Mouse (Mus musculus) yolk sac, embryonic 10.5 days (tissue): ENCODE data around the gene Cd244a.

Experiments used
- DNase-seq: peaks from one replicate; pipeline ENCODE4 v3.0.0-alpha.2; 2017; ENCODE audit warnings: low spot score

The Cd244a gene

GRCm38 (mm10) chr1:171558898-171559297 lies at the start of gene Cd244a:
Gene Cd244a, plus strand, starts transcription at chr1:171559193.
- no peak for DNase-seq

- DNase-seq = no peak
Measured at GRCm38 (mm10) chr1:171513234-171513633, 45.8 kb upstream of the Cd244a start.

GRCm38 (mm10) chr1:171513760-171514159 lies 45.2 kb upstream of the Cd244a start:
- DNase-seq = no peak

GRCm38 (mm10) chr1:171515039-171515438 lies 44.0 kb upstream of the Cd244a start:
- DNase-seq = no peak

DNA sequence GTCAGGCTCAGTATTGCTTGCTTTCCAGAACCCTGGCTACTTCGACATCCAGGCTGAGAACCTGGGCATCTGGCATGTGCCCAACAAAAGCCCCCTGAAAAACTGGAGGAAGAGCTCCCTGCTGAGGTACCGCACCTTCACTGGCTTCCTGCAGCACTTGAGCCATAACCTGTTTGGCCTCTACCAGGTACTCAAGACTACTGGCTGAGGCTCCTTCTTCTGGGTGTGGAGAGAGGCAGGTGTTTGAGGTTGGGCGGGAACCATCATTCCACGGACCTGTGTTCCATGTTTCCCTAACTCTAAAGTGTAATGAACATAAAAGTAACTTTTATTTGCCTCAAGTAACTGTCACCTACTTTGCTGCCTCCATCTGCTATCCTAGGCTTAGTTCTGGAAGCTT lies 43.4 kb upstream of the Cd244a start:
- DNase-seq = no peak

DNA sequence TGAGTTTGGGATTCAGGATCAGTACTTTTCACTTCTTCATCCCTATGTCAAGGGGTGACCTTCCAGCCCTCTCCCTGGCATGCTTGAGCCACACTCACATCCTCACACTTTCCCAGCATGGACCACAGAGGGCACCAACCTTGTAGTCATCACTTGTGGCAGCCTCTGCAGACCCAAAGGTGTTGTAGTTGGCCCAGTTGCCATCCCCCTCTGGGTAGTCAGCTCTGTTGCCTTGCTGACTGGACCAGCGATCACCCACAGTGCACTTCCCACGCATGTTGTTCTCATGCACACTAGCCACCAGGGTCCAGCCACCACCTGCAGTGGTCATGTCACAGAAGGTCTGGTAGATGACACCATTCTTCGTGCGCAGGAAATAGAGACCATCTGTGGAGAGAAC lies 27.6 kb upstream of the Cd244a start:
- no peak for DNase-seq

DNA sequence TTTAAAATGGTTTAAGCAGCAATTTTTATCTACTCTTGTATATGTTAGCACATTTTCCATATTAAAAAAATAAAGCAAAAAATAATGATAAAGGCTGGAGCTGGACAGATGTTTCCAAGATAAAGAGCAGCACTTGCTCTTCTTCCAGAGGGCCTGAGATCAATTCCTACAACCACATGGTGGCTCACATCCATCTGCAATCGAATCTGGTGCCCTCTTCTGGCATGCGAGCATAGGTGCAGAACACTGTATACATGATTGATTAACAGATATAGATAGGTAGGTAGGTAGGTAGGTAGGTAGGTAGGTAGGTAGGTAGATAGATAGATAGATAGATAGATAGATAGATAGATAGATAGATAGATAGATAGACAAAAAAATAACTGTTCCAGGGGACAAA lies 26.2 kb upstream of the Cd244a start:
- no peak for DNase-seq

DNA sequence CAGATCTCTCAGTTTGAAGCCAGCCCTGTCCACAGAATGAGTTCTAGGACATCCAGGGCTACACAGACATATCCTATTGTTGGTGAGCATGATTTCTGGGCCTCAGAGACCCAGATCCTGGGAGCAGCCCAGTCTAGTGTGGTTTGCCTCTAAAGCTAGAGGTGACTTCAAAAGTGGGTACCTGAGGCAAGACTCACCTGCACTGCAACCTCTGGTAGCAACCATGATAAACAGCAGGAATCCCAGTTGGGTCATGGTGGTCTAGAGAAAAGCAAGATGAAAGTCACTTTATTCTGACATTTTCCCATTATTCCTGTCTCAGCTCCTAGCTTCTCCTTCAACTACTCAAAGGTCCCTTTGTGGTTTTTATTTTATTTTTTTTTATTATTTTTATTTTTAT lies 24.4 kb upstream of the Cd244a start:
- no peak for DNase-seq

- no peak for DNase-seq
Measured at GRCm38 (mm10) chr1:171535194-171535593, 23.8 kb upstream of the Cd244a start, which contains the start of gene Itln1. Gene Itln1, minus strand, starts transcription at chr1:171535294.

DNA sequence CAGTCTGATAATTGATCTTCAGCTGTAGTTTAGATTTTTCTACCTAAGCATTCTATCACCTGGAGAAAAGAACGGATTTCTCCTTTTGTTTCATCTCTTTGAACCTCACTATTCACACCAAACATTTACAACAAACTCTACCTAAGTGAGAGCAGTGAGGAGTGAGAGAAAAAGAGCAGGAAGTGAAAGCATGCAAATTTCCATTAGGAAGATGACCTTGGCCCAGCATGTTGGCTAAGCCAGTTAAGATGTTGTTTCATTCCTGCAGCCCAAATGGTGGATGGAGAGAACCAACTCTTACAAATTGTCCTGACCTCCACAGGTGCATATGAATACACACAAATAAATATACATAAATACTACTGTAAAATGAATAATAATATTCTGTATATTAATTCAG lies 18.3 kb upstream of the Cd244a start:
- DNase-seq = no peak

GRCm38 (mm10) chr1:171551326-171551725 lies 7.7 kb upstream of the Cd244a start:
- no peak for DNase-seq

DNA sequence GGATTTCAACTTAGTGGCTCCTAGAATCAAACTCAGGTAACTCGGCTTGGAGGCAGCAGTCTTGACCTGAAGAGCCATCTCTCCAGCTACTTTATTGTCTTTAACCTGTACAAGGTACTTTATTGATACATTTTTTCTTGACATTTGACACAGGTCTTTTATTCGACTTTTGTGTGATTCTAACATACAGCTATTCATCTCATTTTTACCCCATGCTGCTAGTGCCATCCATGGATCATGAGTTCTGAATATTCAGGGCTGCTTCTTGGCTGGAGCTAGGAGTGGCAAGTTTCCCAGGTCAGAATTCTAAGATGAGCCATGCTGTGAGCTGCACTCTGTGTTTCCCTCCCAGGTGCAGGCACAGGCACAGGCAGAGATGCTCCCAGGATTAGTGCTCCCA lies 6.8 kb upstream of the Cd244a start:
- no peak for DNase-seq

GRCm38 (mm10) chr1:171553359-171554341 lies 5.3 kb upstream of the Cd244a start:
- no peak for DNase-seq

- no peak for DNase-seq
Measured at GRCm38 (mm10) chr1:171556366-171556765, 2.6 kb upstream of the Cd244a start.

DNA sequence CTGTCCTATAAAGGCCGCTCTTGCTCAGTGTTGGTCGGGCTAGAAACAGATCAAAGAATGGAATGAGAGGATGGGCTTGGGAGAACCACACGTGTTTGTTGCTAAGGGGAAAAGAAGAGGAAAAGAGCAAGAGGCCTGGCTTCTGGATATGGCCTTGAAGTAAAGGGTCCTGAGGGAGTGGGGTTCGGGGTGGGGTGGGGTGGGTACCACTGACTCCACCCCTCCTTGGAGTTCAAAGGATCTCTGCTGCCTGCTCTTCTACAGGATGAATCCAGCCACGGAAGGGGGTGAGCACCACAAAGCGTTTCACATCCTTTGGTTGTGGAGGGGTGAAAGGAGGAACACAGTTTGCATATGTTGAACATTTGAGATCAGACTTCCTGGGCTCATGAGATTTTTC lies 586 bp upstream of the Cd244a start:
- no peak for DNase-seq

- no peak for DNase-seq
Measured at GRCm38 (mm10) chr1:171560262-171560661, 1.3 kb downstream of the Cd244a start.

DNA sequence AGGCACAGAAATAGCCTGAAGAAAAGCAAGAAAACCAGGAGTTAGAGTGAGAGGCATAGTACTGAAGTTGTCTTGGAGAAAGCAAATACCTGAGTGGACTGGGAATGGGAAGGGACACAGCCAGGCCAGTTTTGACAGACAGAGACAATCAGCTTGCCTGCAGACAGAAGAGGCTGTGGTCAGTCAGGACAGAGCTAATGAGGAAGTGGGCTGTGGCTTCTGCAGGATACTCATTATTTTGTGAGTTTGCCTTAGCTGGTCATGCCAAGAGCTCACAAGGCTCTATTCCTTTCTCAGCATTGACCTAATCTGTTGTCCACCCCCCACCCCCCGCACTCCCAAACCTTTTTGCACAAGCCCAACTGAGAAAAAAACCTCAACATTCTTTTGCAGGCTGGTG lies 2.2 kb downstream of the Cd244a start:
- no peak for DNase-seq

DNA sequence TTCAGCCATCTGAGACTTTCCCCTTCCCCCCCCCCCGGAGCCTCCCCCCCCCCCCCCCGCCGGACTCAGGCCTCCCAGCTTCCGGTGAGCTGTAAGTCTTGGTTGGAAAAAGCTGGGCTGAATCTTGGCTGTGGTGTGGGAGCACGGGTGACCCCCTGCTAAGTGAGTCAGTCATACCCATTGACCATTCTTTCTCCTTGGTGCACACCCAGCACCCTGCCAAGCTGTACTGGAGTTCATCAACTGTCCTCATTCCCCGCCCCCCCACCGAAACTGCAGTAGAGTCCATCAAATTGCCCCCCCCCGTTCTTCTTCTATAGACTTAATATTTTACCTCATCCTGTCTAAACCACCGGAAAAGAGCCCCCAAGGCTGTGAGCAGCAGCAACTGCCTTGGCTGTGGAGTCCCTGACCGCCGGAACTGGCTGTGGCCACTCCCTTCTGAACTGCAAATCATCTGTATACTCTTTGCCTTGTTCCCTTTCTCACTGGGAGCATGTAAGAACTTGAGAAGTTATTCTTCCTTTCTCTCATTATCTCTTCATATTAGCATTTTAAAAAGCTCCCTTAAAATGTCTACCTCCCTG lies 2.7 kb downstream of the Cd244a start:
- no peak for DNase-seq

DNA sequence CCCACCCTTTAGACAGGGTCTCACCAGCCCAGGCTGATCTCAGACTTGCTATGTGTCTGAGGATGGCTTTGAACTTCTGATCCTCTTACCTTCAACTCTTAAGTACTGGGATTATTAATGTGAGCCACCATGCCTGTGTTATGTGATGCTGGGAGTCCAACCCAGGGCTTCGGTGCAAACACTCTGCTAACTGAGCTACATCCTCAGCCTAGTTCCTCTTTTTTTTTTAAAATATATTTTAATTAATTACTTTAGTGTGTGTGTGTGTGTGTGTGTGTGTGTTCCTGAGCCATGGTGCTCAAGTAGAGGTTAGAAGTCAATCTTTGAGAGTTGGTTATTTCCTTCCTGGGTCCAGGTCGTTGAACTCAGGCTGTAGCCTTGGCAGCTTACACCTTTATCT lies 4.0 kb downstream of the Cd244a start:
- no peak for DNase-seq

DNA sequence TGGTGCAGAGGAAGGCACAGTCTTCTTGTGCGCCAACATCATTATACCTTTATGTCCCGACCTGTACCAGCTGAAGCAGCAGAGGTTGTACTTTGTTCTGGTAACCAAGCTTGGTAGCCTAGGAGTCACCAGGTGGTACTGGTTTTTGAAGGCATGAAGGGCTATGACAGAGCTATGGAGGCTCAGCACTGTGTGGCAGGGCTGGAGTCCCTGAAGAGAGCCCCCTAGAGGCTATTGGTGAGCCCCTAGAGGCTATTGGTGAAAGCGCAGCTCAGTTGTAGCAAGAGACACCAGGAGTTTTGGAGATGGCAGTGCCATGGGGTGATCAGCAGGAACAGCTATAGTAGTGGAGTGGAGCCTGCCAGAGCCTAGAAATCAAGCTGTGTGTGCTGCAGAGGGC lies 5.3 kb downstream of the Cd244a start:
- DNase-seq = no peak

DNA sequence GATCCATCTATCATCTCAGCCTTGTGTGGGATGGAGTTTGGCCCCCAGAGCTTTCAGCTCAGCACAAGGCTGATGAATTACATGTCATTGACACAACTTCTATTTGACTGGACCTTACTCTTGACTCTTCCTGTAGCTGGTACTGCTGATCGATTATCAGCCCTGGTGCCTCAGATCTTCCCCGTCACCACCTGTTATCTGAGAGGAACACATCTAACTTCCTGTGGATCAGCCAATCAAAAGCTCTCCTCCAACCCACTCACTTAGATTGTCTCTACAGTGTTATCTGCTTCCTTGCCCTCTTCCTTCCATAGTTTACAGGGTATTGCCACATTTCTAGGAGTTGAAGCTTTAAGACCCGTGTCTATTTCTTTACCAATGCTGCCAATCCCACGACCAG lies 6.9 kb downstream of the Cd244a start:
- DNase-seq = no peak

DNA sequence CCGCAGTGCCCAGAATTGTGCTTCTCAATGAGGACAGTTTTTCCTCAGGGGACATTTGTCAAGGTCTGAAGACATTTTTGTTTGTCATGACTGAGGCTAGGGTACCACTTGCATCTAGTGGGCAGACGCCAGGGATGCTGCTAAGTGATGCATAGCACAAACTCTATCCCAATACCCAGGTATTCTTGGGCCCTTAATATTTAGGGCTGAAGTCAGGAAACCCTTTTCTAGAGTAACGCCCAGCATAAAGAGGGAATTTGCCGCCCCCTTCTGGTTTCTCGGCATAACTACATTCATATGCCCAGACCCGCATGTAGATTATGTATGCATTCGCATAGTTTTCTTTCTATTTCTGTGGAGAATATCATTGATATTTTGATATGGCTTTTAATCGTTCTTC lies 7.8 kb downstream of the Cd244a start:
- DNase-seq = no peak

DNA sequence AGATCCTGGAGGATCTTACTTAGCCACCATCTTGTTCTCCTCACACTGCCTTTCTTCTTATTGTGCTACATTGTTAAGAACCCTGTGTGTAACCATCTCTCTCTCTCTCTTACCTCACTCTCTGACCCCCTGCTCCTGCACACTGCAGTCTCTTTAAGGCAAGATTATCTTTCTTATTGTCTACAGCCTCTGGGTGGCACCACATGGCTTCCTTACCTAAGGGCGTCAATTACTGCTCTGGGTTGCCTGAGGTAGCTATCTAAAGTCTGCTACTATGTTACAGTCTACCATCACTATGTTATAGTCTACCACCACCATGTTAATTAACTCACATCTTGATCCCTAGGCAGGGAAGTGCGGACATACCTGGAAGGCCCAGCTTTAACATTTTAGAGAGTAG lies 9.4 kb downstream of the Cd244a start:
- no peak for DNase-seq

GRCm38 (mm10) chr1:171577168-171577567 lies 18.2 kb downstream of the Cd244a start:
- no peak for DNase-seq
